Comparison of ENCODE assay signal across 11 mouse cellular contexts in the genomic region with DNA sequence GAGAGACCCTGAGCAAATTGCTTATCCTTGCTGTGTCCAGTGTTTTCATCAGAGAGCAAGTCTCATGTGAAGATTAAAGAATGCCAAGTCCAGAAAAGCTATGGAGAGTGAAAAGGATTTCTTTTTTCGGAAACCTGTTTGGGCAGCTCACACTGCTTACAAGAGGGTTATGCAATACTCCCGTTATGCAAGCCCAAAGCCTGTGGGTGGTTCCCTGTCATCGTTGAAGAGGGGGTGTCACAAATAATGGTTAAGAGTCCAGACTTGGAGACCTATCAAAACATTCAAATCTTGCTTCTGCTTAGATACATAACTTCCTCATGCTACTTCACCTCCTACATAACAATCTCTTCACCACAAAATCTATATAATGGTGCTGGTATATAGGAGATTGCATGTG.
A peak's percentile ranks its signal among the peaks of the same experiment; 100 is the strongest.
DNase-seq lines count a peak whose midpoint lies in the region; ATAC-seq and TF ChIP-seq lines count a peak whose summit lies in the region.
"Had no signal": no experiment of that assay in that cellular context is flagged by ENCODE, and none has a peak within 500 bp of the region (broad histone marks: within the 10 kb centered on the region; RNA-seq: fewer than 3 reads in every experiment).

No protein-coding gene starts in this region.

- H3K27ac ChIP-seq in heart, adult 2 months: no peak overlapping the region
- no peak overlapping the region for H3K27ac ChIP-seq in heart, embryonic 12.5 days (ENCODE audit: poor library complexity, severe bottlenecking)

- no peak for TF ChIP-seq EP300 in heart, adult 2 months (IDR thresholded peaks at IDR 0.05; ENCODE audit: insufficient read depth, low read depth, low read length)

- peaks cover 2% of the 10 kb centered on the region for H3K4me1 ChIP-seq in heart, adult 2 months (ENCODE audit: control insufficient read depth, insufficient read depth, low read length)
- H3K4me1 ChIP-seq in heart, embryonic 12.5 days (replicated peaks): peaks cover 3% of the 10 kb centered on the region
- H3K4me1 ChIP-seq: megakaryocyte, embryonic 14.5 days had no signal

- 0 out of 2 replicates have a peak, but pooled peaks cover 4% of the 10 kb centered on the region for H3K9me3 ChIP-seq in heart, embryonic 12.5 days (replicated peaks)

- no peaks in the 10 kb centered on the region for H3K79me2 ChIP-seq in heart, adult 2 months (replicated peaks; ENCODE audit: control insufficient read depth, insufficient read depth, low read length)

- TF ChIP-seq CTCF in heart, adult 2 months (IDR thresholded peaks at IDR 0.05): no peak

- peak; percentile 22 to 25 for DNase-seq in heart, adult 2 months
- DNase-seq in right cerebral cortex, adult 2 months (ENCODE audit: low spot score in 2 of 2): peak; percentile 81 to 84
- DNase-seq in right cerebral cortex, postnatal 4 days: no peak
- DNase-seq in layer of hippocampus, postnatal 36 days: peak; percentile 38 to 41
- DNase-seq in right cerebral cortex, postnatal 36 days (ENCODE audit: low spot score in 2 of 2): peak; percentile 66 to 85
- no peak for DNase-seq in cerebellum, postnatal 4 days (ENCODE audit: low spot score in 2 of 2)
- no peak for DNase-seq in kidney, adult 11 months
- DNase-seq: gastrocnemius, postnatal 25 days had no signal

- H3K9ac ChIP-seq in heart, adult 2 months (ENCODE audit: low read depth, low read length): no peak overlapping the region
- no peak overlapping the region for H3K9ac ChIP-seq in heart, embryonic 12.5 days

- H3K4me3 ChIP-seq in heart, adult 2 months: no peak overlapping the region
- H3K4me3 ChIP-seq in heart, embryonic 12.5 days: no peak overlapping the region
- H3K4me3 ChIP-seq: megakaryocyte, embryonic 14.5 days; myocyte had no signal

- intact Hi-C loops in heart, adult 2 months (cut with DNase I): no loop called here

- ATAC-seq in heart, embryonic 12.5 days (ENCODE audit: insufficient number of reproducible peaks, low FRiP score): no peak

- no peak for TF ChIP-seq POLR2A in heart, adult 2 months (IDR thresholded peaks at IDR 0.05; ENCODE audit: insufficient read depth, low read depth, low read length)

- no peaks in the 10 kb centered on the region for H3K27me3 ChIP-seq in heart, adult 2 months (ENCODE audit: control insufficient read depth, insufficient read depth, low read length)
- no peaks in the 10 kb centered on the region for H3K27me3 ChIP-seq in heart, embryonic 12.5 days (replicated peaks)
- H3K27me3 ChIP-seq: megakaryocyte, embryonic 14.5 days had no signal

- no peaks in the 10 kb centered on the region for H3K36me3 ChIP-seq in heart, adult 2 months (ENCODE audit: control insufficient read depth, insufficient read depth, low read length)
- H3K36me3 ChIP-seq in heart, embryonic 12.5 days: no peaks in the 10 kb centered on the region

- H3K4me2 ChIP-seq in heart, embryonic 12.5 days: no peak overlapping the region

- WGBS in heart, adult 2 months: 39% methylated on average over 3 of the region's 3 CpGs
- WGBS in heart, embryonic 12.5 days: 66% methylated on average over 3 of the region's 3 CpGs

Comparison
In these comparisons a context has a peak if more than half of its experiments do, and no peak if none do; other contexts are left out.
1. DNase-seq: peak in heart, adult 2 months (2 of 2), right cerebral cortex, adult 2 months (2 of 2), layer of hippocampus, postnatal 36 days (2 of 2) and right cerebral cortex, postnatal 36 days (2 of 2); none in right cerebral cortex, postnatal 4 days (single experiment), cerebellum, postnatal 4 days (0 of 2) and kidney, adult 11 months (single experiment).